Mouse (Mus musculus) heart, embryonic 13.5 days (tissue): Measurements from ENCODE around the gene Khnyn. TPM values are rescaled to one million over a fixed set of nuclear protein-coding genes. Genes with fewer than 3 reads are reported as not detected.

Experiments
- ATAC-seq: fragments of 200-750 bp; cut with Nextera tagmentation; 2 replicates; pipeline ENCODE4 v1.8.0; 2017; ENCODE audit warnings: moderate TSS enrichment; ENCODE audit not compliant: insufficient number of reproducible peaks, low FRiP score, low TSS enrichment; ENCODE audit errors: extremely low read depth
- H3K27ac ChIP-seq: fragments of 300-500 bp; sonication (generic); replicated peaks from 2 replicates; pipeline ENCODE4 v1.5.1; 2015; ENCODE audit warnings: moderate library complexity, mild to moderate bottlenecking, inconsistent platforms
- H3K27me3 ChIP-seq: fragments of 300-500 bp; sonication (generic); replicated peaks from 2 replicates; pipeline ENCODE4 v1.6.1; 2015; ENCODE audit warnings: mild to moderate bottlenecking, inconsistent platforms
- H3K36me3 ChIP-seq: fragments of 300-500 bp; sonication (generic); 2 replicates; pipeline ENCODE4 v1.6.1; 2015; ENCODE audit warnings: mild to moderate bottlenecking, inconsistent platforms
- H3K4me1 ChIP-seq: fragments of 300-500 bp; sonication (generic); 2 replicates; pipeline ENCODE4 v1.6.1; 2015; ENCODE audit warnings: inconsistent platforms
- H3K4me2 ChIP-seq: fragments of 300-500 bp; sonication (generic); 2 replicates; pipeline ENCODE4 v1.6.1; 2015; ENCODE audit warnings: inconsistent platforms, mild to moderate bottlenecking, moderate library complexity
- H3K4me3 ChIP-seq: fragments of 300-500 bp; sonication (generic); 2 replicates; pipeline ENCODE4 v1.5.1; 2015; ENCODE audit warnings: moderate library complexity, mild to moderate bottlenecking, inconsistent platforms
- H3K9ac ChIP-seq: fragments of 300-500 bp; sonication (generic); 2 replicates; pipeline ENCODE4 v1.6.1; 2015; ENCODE audit warnings: inconsistent platforms, mild to moderate bottlenecking, moderate library complexity
- H3K9me3 ChIP-seq: fragments of 300-500 bp; sonication (generic); 2 replicates; pipeline ENCODE4 v1.6.1; 2016; ENCODE audit warnings: inconsistent platforms
- WGBS: fragments of 180-500 bp; shearing (Covaris S2); methylation state at CpG from one replicate; pipeline ENCODE4 v1.1.7; 2015; ENCODE audit warnings: mixed read lengths; 5-methylcytosine and 5-hydroxymethylcytosine counted together
- polyA plus RNA-seq: library from polyadenylated mRNA; unstranded; fragments of >200 nt; fragmentation: Nextera tagmentation; extraction: Ambion mirVana; gene quantifications from 2 replicates; pipeline ENCODE4 v1.2.1, GENCODE M21; 2015

Khnyn gene
- polyA plus RNA-seq, 1 experiment from 2014 or later: 9.8 TPM

- Histone ChIP-seq H3K27ac (peak overlapping the region; percentile 96), H3K4me1 (peaks cover 67% of the 10 kb centered on the region), H3K9me3 (no peaks in the 10 kb centered on the region), H3K9ac (peak overlapping the region; percentile 91), H3K4me2 (peak overlapping the region; percentile 86), H3K27me3 (no peaks in the 10 kb centered on the region), H3K4me3 (peak overlapping the region; percentile 74), H3K36me3 (peaks cover 22% of the 10 kb centered on the region)
- no peak for ATAC-seq
- WGBS: 1% methylated on average over 4 of the region's 4 CpGs
Measured at GRCm38 (mm10) chr14:55855101-55855561, 29.6 kb upstream of the Khnyn start.

GRCm38 (mm10) chr14:55857588-55857987 lies 27.2 kb upstream of the Khnyn start:
- Histone ChIP-seq H3K9me3 (no peaks in the 10 kb centered on the region), H3K4me1 (peaks cover 83% of the 10 kb centered on the region), H3K4me2 (peak overlapping the region; percentile 86), H3K27ac (peak overlapping the region; percentile 40; the same call in 1 of the 2 replicates), H3K9ac (peak overlapping the region; percentile 59), H3K4me3 (peak overlapping the region; percentile 24), H3K36me3 (peaks cover 22% of the 10 kb centered on the region), H3K27me3 (no peaks in the 10 kb centered on the region)
- no peak for ATAC-seq
- WGBS: 28% methylated on average over 4 of the region's 4 CpGs

- peaks cover 69% of the 10 kb centered on the region for H3K4me1 ChIP-seq
Measured at GRCm38 (mm10) chr14:55862186-55862585, 22.6 kb upstream of the Khnyn start.

GRCm38 (mm10) chr14:55862970-55863369 lies 21.8 kb upstream of the Khnyn start:
- no peak overlapping the region for H3K4me2 ChIP-seq
- WGBS: 91% methylated on average over 10 of the region's 10 CpGs
- peaks cover 62% of the 10 kb centered on the region for H3K36me3 ChIP-seq

More at GRCm38 (mm10) chr14:55862186-55862585, 22.6 kb upstream of the Khnyn start:
- Histone ChIP-seq H3K4me3 (no peak overlapping the region), H3K27ac (no peak overlapping the region), H3K9ac (peak overlapping the region; percentile 57; the same call in 1 of the 2 replicates), H3K36me3 (peaks cover 60% of the 10 kb centered on the region), H3K27me3 (no peaks in the 10 kb centered on the region), H3K4me2 (no peak overlapping the region), H3K9me3 (no peaks in the 10 kb centered on the region)
- no peak for ATAC-seq
- 56% methylated on average over 6 of the region's 6 CpGs for WGBS

GRCm38 (mm10) chr14:55863773-55864172 lies 21.0 kb upstream of the Khnyn start:
- H3K4me2 ChIP-seq: no peak overlapping the region
- 23% methylated on average over 7 of the region's 7 CpGs for WGBS

More at GRCm38 (mm10) chr14:55862970-55863369, 21.8 kb upstream of the Khnyn start:
- H3K4me3 ChIP-seq: no peak overlapping the region
- no peaks in the 10 kb centered on the region for H3K9me3 ChIP-seq
- ATAC-seq: no peak
- peaks cover 62% of the 10 kb centered on the region for H3K4me1 ChIP-seq
- no peak overlapping the region; the same call in 1 of the 2 replicates for H3K9ac ChIP-seq
- no peaks in the 10 kb centered on the region for H3K27me3 ChIP-seq
- H3K27ac ChIP-seq: no peak overlapping the region

GRCm38 (mm10) chr14:55866962-55867361 lies 17.8 kb upstream of the Khnyn start:
- Histone ChIP-seq H3K4me3 (no peak overlapping the region), H3K27me3 (no peaks in the 10 kb centered on the region), H3K36me3 (peaks cover 90% of the 10 kb centered on the region), H3K4me1 (peaks cover 23% of the 10 kb centered on the region), H3K9me3 (no peaks in the 10 kb centered on the region), H3K4me2 (no peak overlapping the region), H3K27ac (no peak overlapping the region), H3K9ac (no peak overlapping the region)
- WGBS: 43% methylated on average over 4 of the region's 4 CpGs
- no peak for ATAC-seq

More at GRCm38 (mm10) chr14:55863773-55864172, 21.0 kb upstream of the Khnyn start:
- no peak overlapping the region for H3K27ac ChIP-seq
- H3K27me3 ChIP-seq: no peaks in the 10 kb centered on the region
- H3K9ac ChIP-seq: peak overlapping the region; percentile 33; the same call in 1 of the 2 replicates
- H3K4me3 ChIP-seq: no peak overlapping the region
- H3K36me3 ChIP-seq: peaks cover 65% of the 10 kb centered on the region
- no peaks in the 10 kb centered on the region for H3K9me3 ChIP-seq
- peak; percentile 55; the same call in 1 of the 2 replicates for ATAC-seq
- peaks cover 55% of the 10 kb centered on the region for H3K4me1 ChIP-seq

GRCm38 (mm10) chr14:55868230-55869026 lies 16.3 kb upstream of the Khnyn start:
- H3K9me3 ChIP-seq: no peaks in the 10 kb centered on the region
- no peak overlapping the region for H3K4me2 ChIP-seq
- no peak for ATAC-seq
- 73% methylated on average over 14 of the region's 14 CpGs for WGBS
- no peak overlapping the region for H3K9ac ChIP-seq
- H3K4me1 ChIP-seq: peaks cover 17% of the 10 kb centered on the region
- H3K4me3 ChIP-seq: no peak overlapping the region
- H3K27ac ChIP-seq: no peak overlapping the region
- H3K36me3 ChIP-seq: peaks cover 98% of the 10 kb centered on the region
- H3K27me3 ChIP-seq: no peaks in the 10 kb centered on the region

- WGBS: 90% methylated on average over 6 of the region's 6 CpGs
- no peaks in the 10 kb centered on the region for H3K9me3 ChIP-seq
- no peak overlapping the region for H3K4me3 ChIP-seq
- no peak for ATAC-seq
- no peak overlapping the region for H3K4me2 ChIP-seq
- no peaks in the 10 kb centered on the region for H3K27me3 ChIP-seq
- H3K4me1 ChIP-seq: peaks cover 18% of the 10 kb centered on the region
- no peak overlapping the region for H3K27ac ChIP-seq
- H3K36me3 ChIP-seq: peaks cover 87% of the 10 kb centered on the region
- no peak overlapping the region for H3K9ac ChIP-seq
Measured at GRCm38 (mm10) chr14:55869538-55869937, 15.2 kb upstream of the Khnyn start.

- no peak for ATAC-seq
- Histone ChIP-seq H3K9me3 (no peaks in the 10 kb centered on the region), H3K27me3 (no peaks in the 10 kb centered on the region), H3K27ac (no peak overlapping the region), H3K9ac (no peak overlapping the region), H3K4me1 (peaks cover 18% of the 10 kb centered on the region), H3K36me3 (peaks cover 62% of the 10 kb centered on the region), H3K4me2 (no peak overlapping the region), H3K4me3 (no peak overlapping the region)
- WGBS: 88% methylated on average over 12 of the region's 12 CpGs
Measured at GRCm38 (mm10) chr14:55872039-55872438, 12.7 kb upstream of the Khnyn start.

- 85% methylated on average over 17 of the region's 17 CpGs for WGBS
- ATAC-seq: no peak
Measured at GRCm38 (mm10) chr14:55872551-55872950, 12.2 kb upstream of the Khnyn start.

GRCm38 (mm10) chr14:55873242-55873713 lies 11.5 kb upstream of the Khnyn start:
- Histone ChIP-seq H3K4me3 (no peak overlapping the region), H3K9ac (peak overlapping the region; percentile 54), H3K9me3 (no peaks in the 10 kb centered on the region), H3K27ac (0 out of 2 replicates have a peak overlapping the region, but pooled peaks have one; percentile 16), H3K27me3 (no peaks in the 10 kb centered on the region), H3K4me2 (peak overlapping the region; percentile 53), H3K4me1 (peaks cover 30% of the 10 kb centered on the region), H3K36me3 (peaks cover 50% of the 10 kb centered on the region)
- ATAC-seq: no peak
- 73% methylated on average over 8 of the region's 8 CpGs for WGBS

More at GRCm38 (mm10) chr14:55872551-55872950, 12.2 kb upstream of the Khnyn start:
- no peak overlapping the region for H3K4me3 ChIP-seq
- H3K27me3 ChIP-seq: no peaks in the 10 kb centered on the region
- no peak overlapping the region for H3K9ac ChIP-seq
- H3K9me3 ChIP-seq: no peaks in the 10 kb centered on the region
- no peak overlapping the region for H3K27ac ChIP-seq
- peaks cover 58% of the 10 kb centered on the region for H3K36me3 ChIP-seq
- H3K4me2 ChIP-seq: no peak overlapping the region
- peaks cover 22% of the 10 kb centered on the region for H3K4me1 ChIP-seq
